Mouse (Mus musculus): ENCODE data around the gene Cycs. TPM values are rescaled to one million over a fixed set of nuclear protein-coding genes. Genes with fewer than 3 reads are reported as not detected.

The Cycs gene
- polyA plus RNA-seq, 2 experiments, result 21.6 to 44.9 TPM

- 72% methylated on average over 11 of the region's 11 CpGs for WGBS (ENCODE audit: insufficient replicate concordance)
- Histone ChIP-seq H3K9ac (replicated peaks) (no peak overlapping the region), H3K27ac (no peak overlapping the region), H3K27me3 (ENCODE audit: control insufficient read depth, insufficient read depth, low read length) (no peaks in the 10 kb centered on the region), H3K36me3 (replicated peaks; ENCODE audit: control insufficient read depth, insufficient read depth, low read depth) (no peaks in the 10 kb centered on the region), H3K4me1 (replicated peaks; ENCODE audit: control insufficient read depth in 2 of 2, insufficient read depth in 2 of 2, low read length in 1 of 2) (no peaks in the 10 kb centered on the region), H3K9me3 (ENCODE audit: control insufficient read depth, low read length) (no peaks in the 10 kb centered on the region), H3K4me2 (ENCODE audit: low read depth) (no peak overlapping the region), H3K4me3 (ENCODE audit: insufficient read depth in 1 of 2, low read depth in 2 of 2, low read length in 2 of 2) (no peak overlapping the region)
- no peak for ATAC-seq (ENCODE audit: insufficient read depth)
- no peak for DNase-seq (ENCODE audit: low read depth in 3 of 3, low spot score in 3 of 3)
- TF ChIP-seq CTCF (IDR thresholded peaks at IDR 0.05; ENCODE audit: low read depth) (no peak), EP300 (IDR thresholded peaks at IDR 0.05; ENCODE audit: low read depth) (no peak)
These were observed 37.1 kb downstream of the Cycs start for GRCm38 (mm10) chr6:50529194-50529593.

GRCm38 (mm10) chr6:50527416-50527815, 38.9 kb downstream of the Cycs start:
- H3K4me3 ChIP-seq (ENCODE audit: insufficient read depth in 1 of 2, low read depth in 2 of 2, low read length in 2 of 2), result no peak overlapping the region
- H3K9me3 ChIP-seq (ENCODE audit: control insufficient read depth, low read length), result no peaks in the 10 kb centered on the region
- TF ChIP-seq CTCF (IDR thresholded peaks at IDR 0.05; ENCODE audit: low read depth) (no peak), EP300 (IDR thresholded peaks at IDR 0.05; ENCODE audit: low read depth) (no peak)
- DNase-seq (ENCODE audit: low read depth in 3 of 3, low spot score in 3 of 3) (no peak), ATAC-seq (ENCODE audit: insufficient read depth) (no peak)
- H3K9ac ChIP-seq (replicated peaks), result no peak overlapping the region
- H3K27ac ChIP-seq, result no peak overlapping the region
- no peaks in the 10 kb centered on the region for H3K27me3 ChIP-seq (ENCODE audit: control insufficient read depth, insufficient read depth, low read length)
- 72% methylated on average over 9 of the region's 9 CpGs for WGBS (ENCODE audit: insufficient replicate concordance)
- H3K36me3 ChIP-seq (replicated peaks; ENCODE audit: control insufficient read depth, insufficient read depth, low read depth), result no peaks in the 10 kb centered on the region
- no peaks in the 10 kb centered on the region for H3K4me1 ChIP-seq (replicated peaks; ENCODE audit: control insufficient read depth in 2 of 2, insufficient read depth in 2 of 2, low read length in 1 of 2)
- H3K4me2 ChIP-seq (ENCODE audit: low read depth), result no peak overlapping the region

GRCm38 (mm10) chr6:50526597-50527024, 39.7 kb downstream of the Cycs start:
- Histone ChIP-seq H3K27me3 (ENCODE audit: control insufficient read depth, insufficient read depth, low read length) (no peaks in the 10 kb centered on the region), H3K4me3 (ENCODE audit: insufficient read depth in 1 of 2, low read depth in 2 of 2, low read length in 2 of 2) (no peak overlapping the region), H3K4me1 (replicated peaks; ENCODE audit: control insufficient read depth in 2 of 2, insufficient read depth in 2 of 2, low read length in 1 of 2) (no peaks in the 10 kb centered on the region), H3K9me3 (ENCODE audit: control insufficient read depth, low read length) (no peaks in the 10 kb centered on the region), H3K36me3 (replicated peaks; ENCODE audit: control insufficient read depth, insufficient read depth, low read depth) (no peaks in the 10 kb centered on the region), H3K4me2 (ENCODE audit: low read depth) (no peak overlapping the region), H3K27ac (no peak overlapping the region), H3K9ac (replicated peaks) (no peak overlapping the region)
- TF ChIP-seq CTCF (IDR thresholded peaks at IDR 0.05; ENCODE audit: low read depth) (peak; percentile 91), EP300 (IDR thresholded peaks at IDR 0.05; ENCODE audit: low read depth) (no peak)
- ATAC-seq (ENCODE audit: insufficient read depth) (no peak), DNase-seq (ENCODE audit: low read depth in 3 of 3, low spot score in 3 of 3) (peak in 2 of 3 experiments; percentile 22 to 24)
- 27% methylated on average over 7 of the region's 7 CpGs for WGBS (ENCODE audit: insufficient replicate concordance)

GRCm38 (mm10) chr6:50525846-50526245, 40.5 kb downstream of the Cycs start:
- Histone ChIP-seq H3K36me3 (replicated peaks; ENCODE audit: control insufficient read depth, insufficient read depth, low read depth) (no peaks in the 10 kb centered on the region), H3K4me3 (ENCODE audit: insufficient read depth in 1 of 2, low read depth in 2 of 2, low read length in 2 of 2) (no peak overlapping the region), H3K27ac (no peak overlapping the region), H3K9ac (replicated peaks) (no peak overlapping the region), H3K4me2 (ENCODE audit: low read depth) (no peak overlapping the region), H3K9me3 (ENCODE audit: control insufficient read depth, low read length) (no peaks in the 10 kb centered on the region), H3K4me1 (replicated peaks; ENCODE audit: control insufficient read depth in 2 of 2, insufficient read depth in 2 of 2, low read length in 1 of 2) (no peaks in the 10 kb centered on the region), H3K27me3 (ENCODE audit: control insufficient read depth, insufficient read depth, low read length) (no peaks in the 10 kb centered on the region)
- ATAC-seq (ENCODE audit: insufficient read depth) (no peak), DNase-seq (ENCODE audit: low read depth in 3 of 3, low spot score in 3 of 3) (no peak)
- 78% methylated on average over 8 of the region's 8 CpGs for WGBS (ENCODE audit: insufficient replicate concordance)
- TF ChIP-seq EP300 (IDR thresholded peaks at IDR 0.05; ENCODE audit: low read depth), result no peak
- no peak for TF ChIP-seq CTCF (IDR thresholded peaks at IDR 0.05; ENCODE audit: low read depth)

- Histone ChIP-seq H3K4me2 (ENCODE audit: low read depth) (no peak overlapping the region), H3K36me3 (replicated peaks; ENCODE audit: control insufficient read depth, insufficient read depth, low read depth) (no peaks in the 10 kb centered on the region), H3K9ac (replicated peaks) (no peak overlapping the region), H3K4me1 (replicated peaks; ENCODE audit: control insufficient read depth in 2 of 2, insufficient read depth in 2 of 2, low read length in 1 of 2) (no peaks in the 10 kb centered on the region), H3K27ac (no peak overlapping the region), H3K27me3 (ENCODE audit: control insufficient read depth, insufficient read depth, low read length) (no peaks in the 10 kb centered on the region), H3K4me3 (ENCODE audit: insufficient read depth in 1 of 2, low read depth in 2 of 2, low read length in 2 of 2) (no peak overlapping the region), H3K9me3 (ENCODE audit: control insufficient read depth, low read length) (no peaks in the 10 kb centered on the region)
- TF ChIP-seq CTCF (IDR thresholded peaks at IDR 0.05; ENCODE audit: low read depth) (no peak), EP300 (IDR thresholded peaks at IDR 0.05; ENCODE audit: low read depth) (no peak)
- 77% methylated on average over 10 of the region's 10 CpGs for WGBS (ENCODE audit: insufficient replicate concordance)
- ATAC-seq (ENCODE audit: insufficient read depth), result no peak
- no peak for DNase-seq (ENCODE audit: low read depth in 3 of 3, low spot score in 3 of 3)
These were observed 42.0 kb downstream of the Cycs start for GRCm38 (mm10) chr6:50524261-50524896.

Measured in liver, embryonic 14.5 days (tissue).